Mouse (Mus musculus) embryonic stem cell, embryonic (primary cell): Measurements from ENCODE around the gene Spata25.

Source experiments
- CTCF ChIA-PET, 4 experiments: fragments of 300-600 bp in 2 of 4; fragments of 350-600 bp in 2 of 4; sonication (Branson Sonifier 250); formaldehyde crosslinking; loops; one replicate each; lab custom pipeline; 2022; ENCODE audit warnings: inconsistent platforms in 2 of 4; lab: Charles Lee
- POLR2A ChIA-PET, 4 experiments: fragments of 300-600 bp in 2 of 4; fragments of 350-600 bp in 2 of 4; sonication (Branson Sonifier 250); formaldehyde crosslinking; loops; one replicate each; lab custom pipeline; 2022; ENCODE audit warnings: antibody characterized with exemption in 4 of 4, inconsistent platforms in 1 of 4; lab: Charles Lee

Spata25 gene

GRCm38 (mm10) chr2:164828437-164828836, at the start of gene Spata25:
Gene Spata25, minus strand, starts transcription at chr2:164828537.
- ChIA-PET POLR2A (interaction anchor here in 3 of 4 experiments (0.5 to 18.2 kb wide), 14 partner anchors 9 to 88 kb away, joined by 3 to 694 read pairs (median 5); partner anchors contain the start of genes Acot8 (in 2 of the 3), Ctsa (in 2 of the 3), Neurl2 (in 2 of the 3) and Zswim3 (in 2 of the 3)), CTCF (no interaction called here)

- CTCF ChIA-PET = interaction anchor here (0.6 to 5.2 kb wide), 41 partner anchors 9 to 922 kb away, joined by 3 to 48 read pairs (median 5); no protein-coding TSS in a partner anchor
These were observed 49.3 kb upstream of the Spata25 start for GRCm38 (mm10) chr2:164877376-164878215.

GRCm38 (mm10) chr2:164875648-164876047, 47.3 kb upstream of the Spata25 start:
- ChIA-PET POLR2A (interaction anchor here (1.0 to 17.8 kb wide), 29 partner anchors 9 to 117 kb away, joined by 4 to 347 read pairs (median 18); partner anchors contain the start of genes Acot8 (in 2 of the 4), Ctsa (in 2 of the 4), Neurl2 (in 2 of the 4) and Pltp (in 2 of the 4)), CTCF (interaction anchor here in 3 of 4 experiments (1.1 to 5.2 kb wide), 8 partner anchors 8 to 83 kb away, joined by 3 to 48 read pairs (median 5); no protein-coding TSS in a partner anchor)

More at GRCm38 (mm10) chr2:164877376-164878215, 49.3 kb upstream of the Spata25 start:
- POLR2A ChIA-PET = interaction anchor here (0.5 to 17.8 kb wide), 77 partner anchors 8 to 933 kb away, joined by 3 to 347 read pairs (median 5); partner anchors contain the start of genes Pltp (in 4 of the 4), Zfp335 (in 3 of the 4), Zswim1 (in 3 of the 4) and Acot8 (in 2 of the 4)

GRCm38 (mm10) chr2:164874239-164874769, 46.0 kb upstream of the Spata25 start:
- POLR2A ChIA-PET = interaction anchor here (0.5 to 17.8 kb wide), 57 partner anchors 8 to 114 kb away, joined by 3 to 347 read pairs (median 4); partner anchors contain the start of genes Pltp (in 3 of the 4), Acot8 (in 2 of the 4), Ctsa (in 2 of the 4) and Neurl2 (in 2 of the 4)

GRCm38 (mm10) chr2:164873621-164874020, 45.3 kb upstream of the Spata25 start:
- POLR2A ChIA-PET = interaction anchor here in 3 of 4 experiments (0.5 to 17.8 kb wide), 41 partner anchors 7 to 147 kb away, joined by 3 to 347 read pairs (median 6); partner anchors contain the start of genes Acot8 (in 2 of the 3), Pltp (in 2 of the 3), Zswim1 (in 2 of the 3) and Zswim3 (in 2 of the 3)
- CTCF ChIA-PET = interaction anchor here in 3 of 4 experiments (0.7 to 1.4 kb wide), 4 partner anchors 28 to 79 kb away, joined by 3 to 7 read pairs (median 6); no protein-coding TSS in a partner anchor

More at GRCm38 (mm10) chr2:164874239-164874769, 46.0 kb upstream of the Spata25 start:
- CTCF ChIA-PET = interaction anchor here in 3 of 4 experiments (0.5 to 5.2 kb wide), 12 partner anchors 8 to 88 kb away, joined by 3 to 48 read pairs (median 4); partner anchors contain the start of gene Ctsa (in 1 of the 3)

- POLR2A ChIA-PET = interaction anchor here in 2 of 4 experiments (0.9 to 17.8 kb wide), 10 partner anchors 13 to 67 kb away, joined by 3 to 347 read pairs (median 14); partner anchors contain the start of genes Pltp (in 2 of the 2), Acot8 (in 1 of the 2), Zfp335 (in 1 of the 2) and Zswim1 (in 1 of the 2)
- CTCF ChIA-PET = interaction anchor here in 3 of 4 experiments (0.6 to 6.8 kb wide), 18 partner anchors 8 to 1308 kb away, joined by 3 to 88 read pairs (median 4); partner anchors contain the start of genes Pltp (in 1 of the 3) and Snx21 (in 1 of the 3)
These were observed 43.4 kb upstream of the Spata25 start for GRCm38 (mm10) chr2:164871602-164872303.

GRCm38 (mm10) chr2:164868491-164868890, 40.2 kb upstream of the Spata25 start:
- ChIA-PET POLR2A (interaction anchor here in 3 of 4 experiments (0.6 to 17.8 kb wide), 33 partner anchors 8 to 96 kb away, joined by 3 to 347 read pairs (median 10); partner anchors contain the start of genes Pltp (in 3 of the 3), Ctsa (in 2 of the 3), Pcif1 (in 2 of the 3) and Zswim1 (in 2 of the 3)), CTCF (interaction anchor here (1.0 to 6.8 kb wide), 23 partner anchors 8 to 89 kb away, joined by 3 to 88 read pairs (median 8); partner anchors contain the start of genes Pltp (in 2 of the 4), Zswim1 (in 2 of the 4), Pcif1 (in 1 of the 4) and Zfp335 (in 1 of the 4))

- CTCF ChIA-PET = interaction anchor here (0.5 to 6.8 kb wide), 72 partner anchors 8 to 1022 kb away, joined by 3 to 88 read pairs (median 5); partner anchors contain the start of genes Ctsa (in 2 of the 4), Pcif1 (in 2 of the 4), Pltp (in 2 of the 4) and Snx21 (in 2 of the 4)
- POLR2A ChIA-PET = interaction anchor here (0.6 to 17.8 kb wide), 66 partner anchors 9 to 429 kb away, joined by 3 to 347 read pairs (median 6); partner anchors contain the start of genes Pcif1 (in 4 of the 4), Acot8 (in 3 of the 4), Ctsa (in 3 of the 4) and Pltp (in 3 of the 4)
These were observed 39.2 kb upstream of the Spata25 start for GRCm38 (mm10) chr2:164867566-164867965.

- POLR2A ChIA-PET = interaction anchor here (0.6 to 17.8 kb wide), 82 partner anchors 8 to 1217 kb away, joined by 3 to 347 read pairs (median 5); partner anchors contain the start of genes Pcif1 (in 4 of the 4), Acot8 (in 3 of the 4), Ctsa (in 3 of the 4) and Pltp (in 3 of the 4)
- CTCF ChIA-PET = interaction anchor here (0.6 to 6.8 kb wide), 73 partner anchors 10 to 695 kb away, joined by 3 to 88 read pairs (median 5); partner anchors contain the start of genes Ctsa (in 2 of the 4), Pcif1 (in 2 of the 4), Pltp (in 2 of the 4) and Snx21 (in 2 of the 4)
These were observed 38.6 kb upstream of the Spata25 start for GRCm38 (mm10) chr2:164866741-164867551.

GRCm38 (mm10) chr2:164864593-164864992, 36.3 kb upstream of the Spata25 start:
- ChIA-PET POLR2A (interaction anchor here in 3 of 4 experiments (0.7 to 17.8 kb wide), 17 partner anchors 6 to 93 kb away, joined by 3 to 347 read pairs (median 5); partner anchors contain the start of genes Pcif1 (in 3 of the 3), Acot8 (in 2 of the 3), Zswim1 (in 2 of the 3) and Ctsa (in 1 of the 3)), CTCF (interaction anchor here in 3 of 4 experiments (0.5 to 1.7 kb wide), 3 partner anchors 13 to 71 kb away, joined by 3 to 8 read pairs (median 6); no protein-coding TSS in a partner anchor)

GRCm38 (mm10) chr2:164863411-164863810, 35.1 kb upstream of the Spata25 start:
- POLR2A ChIA-PET = interaction anchor here in 3 of 4 experiments (0.6 to 24.3 kb wide), 8 partner anchors 9 to 219 kb away, joined by 4 to 527 read pairs (median 8); partner anchors contain the start of genes Neurl2 (in 2 of the 3), Ctsa (in 1 of the 3), Pcif1 (in 1 of the 3) and Zswim1 (in 1 of the 3)
- CTCF ChIA-PET = interaction anchor here in 2 of 4 experiments (0.6 kb wide), 2 partner anchors 76 to 105 kb away, joined by 3 to 5 read pairs; no protein-coding TSS in a partner anchor

GRCm38 (mm10) chr2:164862179-164862861, 34.0 kb upstream of the Spata25 start:
- ChIA-PET POLR2A (interaction anchor here in 3 of 4 experiments (0.6 to 24.3 kb wide), 26 partner anchors 8 to 1925 kb away, joined by 3 to 527 read pairs (median 6); partner anchors contain the start of genes Acot8 (in 2 of the 3), Neurl2 (in 2 of the 3), Pcif1 (in 2 of the 3) and Zswim1 (in 2 of the 3)), CTCF (interaction anchor here in 3 of 4 experiments (0.7 to 1.3 kb wide), 5 partner anchors 9 to 1199 kb away, joined by 3 to 6 read pairs (median 3); no protein-coding TSS in a partner anchor)

GRCm38 (mm10) chr2:164861094-164861493, 32.8 kb upstream of the Spata25 start:
- POLR2A ChIA-PET = interaction anchor here in 3 of 4 experiments (0.7 to 24.3 kb wide), 21 partner anchors 9 to 563 kb away, joined by 3 to 527 read pairs (median 7); partner anchors contain the start of genes Acot8 (in 2 of the 3), Neurl2 (in 2 of the 3), Pcif1 (in 2 of the 3) and Zswim1 (in 2 of the 3)
- CTCF ChIA-PET = interaction anchor here in 3 of 4 experiments (1.0 to 1.5 kb wide), 3 partner anchors 11 to 43 kb away, joined by 3 to 5 read pairs (median 4); no protein-coding TSS in a partner anchor
